Mouse (Mus musculus) mouse embryonic stem cell (cell line): Measurements from ENCODE around the gene Gm10031.
"Not testable (repeated sequence)": the region's sequence is repeated elsewhere in the genome, so short reads cannot be mapped to it uniquely, and the experiment has no call there.

Experiments used
- in situ Hi-C, 2 experiments: fragments of 300-500 bp; cut with MboI; formaldehyde crosslinking; loops; 1 replicate in 1 of 2; 3 replicates in 1 of 2; pipeline ENCODE4 v1.14.3; 2019 to 2020; ENCODE audit warnings: low sequenced_read_pairs in 2 of 2, low pct_unique_long_range_greater_than_20kb in 1 of 2, mixed read lengths in 1 of 2; ENCODE audit not compliant: unreplicated experiment in 1 of 2

Gene Gm10031

GRCm38 (mm10) chr1:156523842-156524241 is at the start of gene Gm10031:
Gene Gm10031 (plus strand): TSS chr1:156524012.
- in situ Hi-C loops, result not testable (repeated sequence)

DNA sequence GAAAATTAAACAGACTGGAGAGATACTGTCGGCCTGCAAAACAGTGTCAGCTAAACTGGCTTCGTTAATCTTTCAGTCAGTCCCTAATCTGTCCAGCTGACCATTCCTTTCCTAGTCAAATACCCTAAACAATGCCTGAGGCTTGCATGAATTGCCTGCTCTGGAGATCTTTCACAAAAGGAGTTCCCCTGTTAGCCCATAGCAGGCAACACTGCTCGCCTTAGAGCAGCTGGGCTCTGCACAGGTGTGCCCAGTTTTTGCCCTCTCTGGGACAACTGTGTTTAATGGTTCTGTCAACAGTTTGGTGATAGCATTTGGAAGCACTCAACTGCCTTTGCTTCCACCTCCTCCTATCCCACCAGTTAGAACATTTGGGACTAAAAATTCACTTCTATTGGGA is 49.0 kb upstream of the Gm10031 start:
- in situ Hi-C loops, result no loop called here

DNA sequence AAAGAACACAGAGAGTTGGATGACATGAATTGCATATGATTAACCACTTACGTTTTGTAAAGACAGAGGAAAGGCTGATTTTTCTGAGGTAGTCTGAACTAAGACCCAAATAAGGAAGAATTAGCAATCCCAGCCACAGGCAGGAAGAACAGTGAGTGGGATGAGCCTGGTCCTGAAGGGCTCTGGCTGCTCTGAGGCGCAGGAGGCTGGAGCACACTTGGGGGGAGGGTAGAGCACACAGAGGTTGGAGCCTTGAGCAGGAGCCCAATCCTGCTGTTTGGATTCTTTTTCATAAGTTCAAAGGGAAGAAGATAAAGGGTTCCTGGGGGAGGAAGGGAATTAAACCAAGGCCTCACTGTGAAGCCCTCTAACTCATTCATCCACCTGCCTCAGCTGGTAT is 47.8 kb upstream of the Gm10031 start:
- in situ Hi-C loops, result no loop called here

- in situ Hi-C loops, result no loop called here
These were observed 47.3 kb upstream of the Gm10031 start for GRCm38 (mm10) chr1:156476535-156476934.

DNA sequence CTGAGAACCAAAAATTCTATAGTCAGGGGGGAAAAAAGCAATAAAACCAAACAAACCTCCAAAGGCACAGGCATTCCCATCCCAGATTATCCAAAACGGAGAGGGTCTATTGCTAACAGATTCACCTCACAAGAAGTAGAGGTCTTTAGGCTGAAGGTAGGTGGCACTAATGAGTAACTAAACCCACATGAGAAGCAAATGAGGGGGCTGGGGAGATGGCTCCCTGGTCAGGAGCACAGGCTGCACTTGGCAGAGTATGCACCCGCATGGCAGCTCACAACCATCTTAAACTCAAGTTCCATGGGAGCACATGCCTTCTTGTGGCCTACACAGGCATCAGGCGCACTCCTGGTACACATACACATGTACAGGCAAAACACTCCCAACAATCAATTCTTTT is 42.0 kb upstream of the Gm10031 start:
- in situ Hi-C loops, result no loop called here

DNA sequence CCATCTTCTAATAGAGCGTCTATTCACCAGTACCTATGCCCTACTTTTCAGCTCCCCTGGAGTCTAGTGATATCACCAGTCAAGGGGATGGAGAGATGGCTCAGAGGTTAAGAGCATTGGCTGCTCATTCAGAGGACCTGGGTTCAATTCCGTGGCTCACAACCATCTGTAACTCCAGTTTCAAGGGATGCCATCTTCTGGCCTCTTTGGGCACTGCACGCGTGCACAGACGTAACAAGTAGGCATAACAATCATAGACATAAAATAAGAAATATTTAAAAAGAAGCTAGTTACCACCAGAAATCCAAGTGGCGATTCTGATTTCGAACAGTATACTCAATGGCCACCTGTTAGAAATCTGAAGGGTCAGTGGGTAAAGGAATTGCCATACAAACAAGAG is 36.3 kb upstream of the Gm10031 start:
- in situ Hi-C loops, result no loop called here

DNA sequence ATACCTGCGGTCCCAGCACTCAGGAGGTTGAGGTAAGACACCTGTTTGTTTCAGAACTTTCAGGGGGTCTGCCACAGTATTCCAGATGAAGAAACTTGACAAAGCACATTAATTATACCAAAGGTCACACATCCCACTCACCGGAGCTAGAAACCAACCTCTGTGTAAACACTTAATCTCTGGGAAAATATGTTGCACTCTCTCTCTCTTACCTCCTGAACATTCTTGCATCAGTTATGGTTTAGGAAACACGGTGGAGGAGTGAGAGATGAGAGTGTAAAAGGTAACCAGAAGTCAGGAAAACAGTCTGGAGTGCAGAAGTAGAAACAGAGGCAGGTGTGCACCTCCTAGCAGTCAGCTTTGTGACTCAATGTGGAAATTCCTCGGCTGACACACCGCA is 35.8 kb upstream of the Gm10031 start:
- in situ Hi-C loops, result no loop called here

- in situ Hi-C loops, result no loop called here
These were observed 32.5 kb upstream of the Gm10031 start for GRCm38 (mm10) chr1:156491226-156491796.

- in situ Hi-C loops, result no loop called here
These were observed 28.8 kb upstream of the Gm10031 start for GRCm38 (mm10) chr1:156495025-156495424.

- in situ Hi-C loops, result no loop called here
These were observed 26.9 kb upstream of the Gm10031 start for GRCm38 (mm10) chr1:156496910-156497309.

DNA sequence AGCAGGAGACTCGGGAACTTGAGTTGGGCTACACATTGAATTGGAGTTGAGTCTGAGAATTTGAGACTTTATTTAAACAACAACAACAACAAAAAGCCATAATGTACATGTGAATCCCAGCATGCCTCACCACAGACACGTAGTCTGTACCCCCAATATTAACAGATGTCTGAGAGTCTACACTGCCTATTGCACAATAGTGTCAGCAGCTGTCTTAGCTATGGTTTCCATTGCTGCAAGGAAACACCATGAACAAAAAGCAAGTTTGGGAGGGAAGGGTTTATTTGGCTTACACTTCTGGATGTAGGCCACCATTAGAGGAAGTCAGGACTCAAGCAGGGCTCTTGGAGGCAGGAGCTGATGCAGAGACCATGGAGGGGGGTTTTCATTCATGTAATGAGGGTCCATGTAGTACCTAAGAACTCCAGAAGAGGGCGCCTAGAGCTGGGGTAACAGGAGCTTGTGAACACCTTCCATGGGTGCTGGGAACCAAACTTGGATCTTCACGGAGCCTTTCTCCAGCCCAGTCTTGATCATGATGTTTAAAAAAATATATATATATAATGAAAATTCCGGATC is 18.8 kb upstream of the Gm10031 start:
- in situ Hi-C loops, result no loop called here

GRCm38 (mm10) chr1:156505901-156506300 is 17.9 kb upstream of the Gm10031 start:
- in situ Hi-C loops, result no loop called here

- in situ Hi-C loops, result no loop called here
These were observed 16.1 kb upstream of the Gm10031 start for GRCm38 (mm10) chr1:156507753-156508152.

- in situ Hi-C loops, result no loop called here
These were observed 3.6 kb upstream of the Gm10031 start for GRCm38 (mm10) chr1:156520136-156520780.

- in situ Hi-C loops, result no loop called here
These were observed 1.9 kb upstream of the Gm10031 start for GRCm38 (mm10) chr1:156521796-156522517.

DNA sequence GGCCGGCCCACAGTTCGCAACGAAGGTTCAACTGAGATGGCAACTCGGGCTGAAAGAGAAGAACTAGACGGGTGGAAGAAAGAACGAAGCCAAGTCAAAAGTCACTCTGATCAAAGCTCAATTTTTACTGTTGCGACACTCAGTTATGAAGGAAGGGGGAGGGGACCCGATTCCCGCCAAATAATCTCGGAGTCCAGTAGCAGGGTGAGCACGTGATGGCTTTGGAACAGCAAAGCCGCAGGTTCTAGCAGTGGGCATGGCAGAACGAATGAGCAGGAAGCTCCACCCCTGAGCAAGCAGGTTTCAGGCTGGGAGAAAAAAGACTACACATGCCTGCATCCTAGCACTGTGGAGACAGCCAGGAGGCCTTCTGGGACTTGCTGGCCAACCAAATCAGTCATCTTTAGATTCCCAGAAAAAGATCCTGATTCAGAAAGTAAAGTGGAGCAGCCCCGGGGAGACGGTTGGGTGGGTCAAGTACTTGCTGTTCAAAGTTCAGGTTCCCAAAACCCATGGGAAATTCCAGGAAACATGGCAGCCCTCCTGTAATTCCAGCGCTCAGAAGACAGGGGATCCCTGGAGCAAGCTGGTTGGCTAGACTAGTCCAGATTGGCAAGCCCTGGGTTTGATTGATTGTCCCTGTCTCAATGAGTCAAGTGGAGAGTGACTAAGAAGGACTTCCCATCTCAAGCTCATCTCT is 8.8 kb downstream of the Gm10031 start:
- in situ Hi-C loops, result not testable (repeated sequence)

DNA sequence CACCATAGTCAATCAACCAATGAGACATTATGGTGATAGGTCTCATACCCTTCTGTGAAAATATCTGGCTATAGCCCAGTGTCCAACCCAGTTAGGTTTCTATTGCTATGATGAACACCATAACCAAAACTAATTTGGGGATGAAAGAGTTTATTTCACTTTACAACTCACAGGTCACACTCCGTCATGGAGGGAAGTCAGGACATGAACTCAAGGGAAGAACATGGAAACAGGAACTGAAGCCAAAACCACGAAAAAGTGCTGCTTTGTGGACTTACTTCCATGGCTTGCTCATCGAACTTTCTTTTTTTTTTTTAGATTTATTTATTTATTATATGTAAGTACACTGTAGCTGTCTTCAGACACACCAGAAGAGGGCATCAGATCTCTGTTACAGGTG is 9.7 kb downstream of the Gm10031 start:
- in situ Hi-C loops, result no loop called here

DNA sequence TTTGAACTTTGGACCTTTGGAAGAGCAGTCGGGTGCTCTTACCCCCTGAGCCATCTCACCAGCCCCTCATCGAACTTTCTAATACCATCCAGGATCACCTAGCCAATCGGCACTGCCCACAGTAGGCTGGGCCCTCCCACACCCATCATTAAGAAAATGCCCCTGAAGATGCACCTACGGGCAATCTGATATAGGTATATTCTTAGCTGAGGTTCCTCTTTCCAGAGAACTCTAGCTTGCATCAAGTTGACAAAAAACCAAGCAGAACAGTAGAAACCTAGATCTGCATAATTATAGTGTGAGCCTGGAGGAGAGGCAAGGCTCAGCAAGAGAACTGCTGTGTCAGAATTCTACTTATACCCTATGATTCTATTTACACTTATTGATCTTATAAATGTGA is 10.1 kb downstream of the Gm10031 start:
- in situ Hi-C loops, result no loop called here

- in situ Hi-C loops, result no loop called here
These were observed 13.2 kb downstream of the Gm10031 start for GRCm38 (mm10) chr1:156537031-156537430.
